Mouse (Mus musculus) stomach, embryonic 16.5 days (tissue): ENCODE results near the gene Gm30302. TPM values are rescaled to one million over a fixed set of nuclear protein-coding genes. Genes with fewer than 3 reads are reported as not detected.

Source experiments
- ATAC-seq: fragments of 200-750 bp; cut with Nextera tagmentation; 2 replicates; pipeline ENCODE4 v1.8.0; 2017; ENCODE audit warnings: moderate number of reproducible peaks, moderate TSS enrichment; ENCODE audit not compliant: insufficient read depth, low FRiP score
- H3K27ac ChIP-seq: fragments of 300-500 bp; sonication (generic); 2 replicates; pipeline ENCODE4 v1.5.1; 2014; ENCODE audit warnings: low read length
- H3K27me3 ChIP-seq: fragments of 300-500 bp; sonication (generic); 2 replicates; pipeline ENCODE4 v1.6.1; 2014; ENCODE audit warnings: low read length, control low read depth, mixed read lengths; ENCODE audit not compliant: control insufficient read depth, insufficient read depth
- H3K36me3 ChIP-seq: fragments of 300-500 bp; sonication (generic); 2 replicates; pipeline ENCODE4 v1.6.1; 2014; ENCODE audit warnings: low read length; ENCODE audit not compliant: control insufficient read depth, insufficient read depth
- H3K4me1 ChIP-seq: fragments of 300-500 bp; sonication (generic); 2 replicates; pipeline ENCODE4 v1.6.1; 2014; ENCODE audit warnings: low read length, control low read depth, mixed read lengths; ENCODE audit not compliant: control insufficient read depth, insufficient read depth
- H3K4me2 ChIP-seq: fragments of 300-500 bp; sonication (generic); 2 replicates; pipeline ENCODE4 v1.6.1; 2014; ENCODE audit warnings: low read depth, low read length, mixed read lengths
- H3K4me3 ChIP-seq: fragments of 300-500 bp; sonication (generic); replicated peaks from 2 replicates; pipeline ENCODE4 v1.5.1; 2014; ENCODE audit warnings: mild to moderate bottlenecking, low read length
- H3K9ac ChIP-seq: fragments of 300-500 bp; sonication (generic); 2 replicates; pipeline ENCODE4 v1.6.1; 2014; ENCODE audit warnings: low read length
- H3K9me3 ChIP-seq: fragments of 300-500 bp; sonication (generic); replicated peaks from 2 replicates; pipeline ENCODE4 v1.6.1; 2016; ENCODE audit warnings: low read length, control low read depth; ENCODE audit not compliant: control insufficient read depth
- WGBS: fragments of 180-500 bp; shearing (Covaris S2); extraction: QIAGEN DNeasy Blood & Tissue Kit; methylation state at CpG from one replicate; pipeline ENCODE4 v1.1.7; 2014; 5-methylcytosine and 5-hydroxymethylcytosine counted together
- polyA plus RNA-seq: library from polyadenylated mRNA; unstranded; fragments of >200 nt; fragmentation: Nextera tagmentation; extraction: Ambion mirVana; gene quantifications from 2 replicates; pipeline ENCODE4 v1.2.1, GENCODE M21; 2015

Gm30302 gene
- polyA plus RNA-seq, result not detected in 2 replicates

DNA sequence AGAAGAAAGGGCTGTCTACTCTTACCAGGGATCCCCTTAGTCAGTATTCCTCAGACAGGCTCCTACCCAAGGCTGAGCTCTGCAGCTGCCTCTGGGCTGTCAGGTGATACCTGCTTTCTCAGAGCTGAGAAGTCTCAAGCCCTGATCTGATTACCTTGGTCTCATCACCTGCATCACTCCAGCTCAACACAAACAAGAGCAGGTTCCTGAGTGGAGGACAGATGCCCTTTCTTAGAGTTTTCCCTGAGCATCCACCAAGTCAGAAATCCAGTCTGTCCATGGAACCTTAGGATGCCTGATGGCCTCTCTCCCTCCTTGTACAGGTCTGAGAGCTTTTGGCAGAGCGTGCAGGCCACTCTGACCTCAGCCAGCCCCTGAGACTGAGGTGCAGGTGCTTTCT is at the start of gene Gm30302:
Gm30302 (minus strand) TSS at position 101 of the 400 bp plus-strand sequence.
- H3K4me1 ChIP-seq, result no peaks in the 10 kb centered on the region

DNA sequence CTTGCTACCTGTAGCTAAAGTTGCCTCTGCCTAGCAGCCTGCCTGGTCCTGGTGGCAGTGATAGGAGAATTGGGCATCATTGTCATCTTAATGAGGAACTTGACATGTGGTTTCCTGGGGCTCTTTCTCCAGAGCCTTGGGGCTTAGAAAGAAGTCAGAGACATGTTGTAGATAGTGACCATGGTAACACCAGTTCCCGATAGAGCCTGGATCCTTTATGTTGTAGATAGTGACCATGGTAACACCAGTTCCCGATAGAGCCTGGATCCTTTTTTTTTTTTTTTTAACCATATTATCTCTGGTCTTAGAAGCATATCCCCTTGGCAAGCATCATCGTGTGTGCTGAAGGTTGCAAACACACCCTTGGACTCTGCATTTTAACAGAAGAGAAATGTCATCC is 48.0 kb upstream of the Gm30302 start:
- Histone ChIP-seq H3K4me1 (no peaks in the 10 kb centered on the region), H3K4me3 (no peak overlapping the region), H3K36me3 (no peaks in the 10 kb centered on the region), H3K4me2 (no peak overlapping the region), H3K27ac (no peak overlapping the region), H3K9me3 (no peaks in the 10 kb centered on the region), H3K27me3 (no peaks in the 10 kb centered on the region), H3K9ac (no peak overlapping the region)
- no peak for ATAC-seq
- WGBS, result 43% methylated on average over 3 of the region's 3 CpGs

More for the DNA sequence above, at the start of gene Gm30302:
- WGBS, result 69% methylated on average over 1 of the region's 1 CpGs
- Histone ChIP-seq H3K9ac (no peak within 1 kb of the TSS), H3K4me2 (no peak within 1 kb of the TSS), H3K27ac (no peak within 1 kb of the TSS), H3K4me3 (no peak within 1 kb of the TSS), H3K9me3 (no peaks in the 10 kb centered on the region), H3K27me3 (no peaks in the 10 kb centered on the region), H3K36me3 (no peaks in the 10 kb centered on the region)
- no peak for ATAC-seq

DNA sequence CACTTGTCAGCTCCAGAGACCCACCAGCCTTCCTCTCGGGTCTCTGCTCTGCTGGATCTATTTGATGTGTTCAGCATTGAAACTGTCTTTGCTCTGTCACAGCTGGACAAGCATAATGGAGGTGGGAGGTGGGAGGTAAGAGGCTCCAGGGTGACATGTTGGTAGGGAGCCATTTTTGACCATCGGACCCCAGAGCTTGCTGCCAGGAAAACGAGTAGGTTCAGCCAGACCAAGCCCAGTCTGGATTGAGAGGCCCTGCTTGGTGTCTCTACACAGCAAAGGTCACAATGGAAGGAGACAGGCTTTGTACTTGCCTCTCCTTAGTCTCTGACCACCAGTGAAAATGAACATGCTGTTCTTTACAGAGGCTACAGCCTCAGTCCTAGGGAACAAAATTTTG is 47.3 kb upstream of the Gm30302 start:
- H3K9me3 ChIP-seq, result no peaks in the 10 kb centered on the region
- no peak overlapping the region for H3K9ac ChIP-seq
- 76% methylated on average over 3 of the region's 3 CpGs for WGBS
- no peaks in the 10 kb centered on the region for H3K4me1 ChIP-seq
- no peaks in the 10 kb centered on the region for H3K27me3 ChIP-seq
- no peak for ATAC-seq
- H3K27ac ChIP-seq, result no peak overlapping the region
- H3K4me3 ChIP-seq, result no peak overlapping the region
- H3K4me2 ChIP-seq, result no peak overlapping the region
- H3K36me3 ChIP-seq, result no peaks in the 10 kb centered on the region

DNA sequence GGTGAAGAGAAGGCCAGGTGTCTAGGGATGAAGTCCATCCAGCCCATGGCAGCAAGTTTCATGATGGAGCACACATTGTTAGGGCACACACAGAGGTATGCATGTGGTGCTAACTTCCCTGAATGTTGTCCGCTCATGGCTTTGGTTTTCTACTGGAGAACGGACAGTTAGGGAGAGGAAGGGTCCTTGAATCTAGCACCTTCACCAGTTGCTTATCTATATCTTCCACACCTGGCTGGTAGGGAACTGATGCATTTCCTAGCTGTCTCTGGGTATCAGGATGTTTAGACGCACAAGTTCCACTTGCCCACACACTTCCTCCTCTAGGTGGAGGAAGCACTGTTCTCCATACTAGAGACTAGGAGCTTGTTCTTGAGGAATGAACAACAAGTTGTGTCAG is 46.9 kb upstream of the Gm30302 start:
- H3K36me3 ChIP-seq, result no peaks in the 10 kb centered on the region
- no peak for ATAC-seq
- H3K4me3 ChIP-seq, result no peak overlapping the region
- H3K27me3 ChIP-seq, result no peaks in the 10 kb centered on the region
- H3K4me1 ChIP-seq, result no peaks in the 10 kb centered on the region
- no peak overlapping the region for H3K27ac ChIP-seq
- no peak overlapping the region for H3K9ac ChIP-seq
- no peaks in the 10 kb centered on the region for H3K9me3 ChIP-seq
- no peak overlapping the region for H3K4me2 ChIP-seq
- WGBS, result 93% methylated on average over 3 of the region's 3 CpGs

DNA sequence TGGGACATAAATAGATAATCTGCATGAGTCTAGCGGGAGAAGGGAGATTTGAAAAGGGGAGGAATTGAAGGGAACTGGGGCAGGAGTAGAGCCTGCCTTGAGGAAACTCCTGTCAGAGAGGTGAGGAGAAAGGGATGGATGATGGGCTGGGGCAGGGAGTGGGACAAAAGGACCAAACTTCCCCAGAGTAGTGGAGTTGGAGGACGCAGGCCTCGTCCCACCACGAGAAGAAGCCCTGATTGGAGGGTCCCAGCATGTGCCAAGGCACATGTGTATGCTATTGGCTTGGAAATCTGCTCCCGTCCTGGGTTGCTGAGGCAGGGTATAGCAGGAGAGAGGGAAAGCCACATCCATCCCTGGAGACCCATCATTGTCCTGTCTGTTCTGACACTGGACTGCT is 45.3 kb upstream of the Gm30302 start:
- H3K27ac ChIP-seq, result no peak overlapping the region
- ATAC-seq, result no peak
- no peaks in the 10 kb centered on the region for H3K4me1 ChIP-seq

DNA sequence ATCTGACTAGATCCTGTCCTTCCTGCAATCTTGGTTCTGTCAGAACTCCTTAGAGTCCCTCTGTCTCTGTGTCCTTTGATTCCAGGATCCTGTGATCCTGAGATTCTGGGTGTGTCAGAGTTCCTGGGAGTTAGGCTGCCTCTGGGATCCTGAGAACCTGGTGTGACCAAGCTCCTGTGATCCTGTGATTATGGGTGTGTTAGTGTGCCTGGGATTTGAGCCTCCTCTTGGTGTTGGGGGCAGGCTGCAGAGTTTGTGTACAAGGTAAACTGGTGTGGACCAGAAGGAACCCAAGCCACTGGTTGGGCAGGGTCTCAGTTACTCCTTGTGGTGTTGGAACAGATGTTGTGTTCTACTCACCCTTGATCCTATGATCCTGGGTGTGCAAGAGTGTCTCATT is 42.4 kb upstream of the Gm30302 start:
- Histone ChIP-seq H3K4me2 (no peak overlapping the region), H3K27me3 (no peaks in the 10 kb centered on the region), H3K9ac (no peak overlapping the region), H3K4me1 (no peaks in the 10 kb centered on the region), H3K27ac (no peak overlapping the region), H3K9me3 (no peaks in the 10 kb centered on the region), H3K36me3 (no peaks in the 10 kb centered on the region), H3K4me3 (no peak overlapping the region)
- no peak for ATAC-seq

More for the DNA sequence above, 45.3 kb upstream of the Gm30302 start:
- H3K4me2 ChIP-seq, result no peak overlapping the region
- no peaks in the 10 kb centered on the region for H3K27me3 ChIP-seq
- no peaks in the 10 kb centered on the region for H3K36me3 ChIP-seq
- WGBS, result 86% methylated on average over 5 of the region's 5 CpGs
- no peak overlapping the region for H3K9ac ChIP-seq
- H3K9me3 ChIP-seq, result no peaks in the 10 kb centered on the region
- H3K4me3 ChIP-seq, result no peak overlapping the region

DNA sequence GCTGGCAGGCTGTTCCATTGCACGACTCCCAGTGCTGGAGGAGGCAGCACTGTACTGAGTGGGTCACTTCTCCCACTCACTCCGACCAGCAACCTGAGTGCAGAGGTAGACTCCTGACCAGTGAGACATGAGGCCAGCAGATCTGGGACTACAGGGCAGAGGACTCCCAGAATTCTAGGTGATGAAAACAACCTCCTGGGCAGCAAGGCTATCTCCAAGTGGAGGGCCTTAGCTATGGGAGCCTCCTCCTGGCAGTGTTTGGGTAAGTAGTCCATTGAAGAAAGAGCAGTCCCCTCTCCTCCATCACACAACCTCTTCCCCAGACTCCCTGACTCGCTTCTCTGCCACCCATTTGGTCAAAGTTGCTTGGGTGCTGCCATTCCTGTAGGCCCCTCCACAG is 31.6 kb upstream of the Gm30302 start:
- WGBS, result 79% methylated on average over 3 of the region's 3 CpGs
- H3K9ac ChIP-seq, result no peak overlapping the region

DNA sequence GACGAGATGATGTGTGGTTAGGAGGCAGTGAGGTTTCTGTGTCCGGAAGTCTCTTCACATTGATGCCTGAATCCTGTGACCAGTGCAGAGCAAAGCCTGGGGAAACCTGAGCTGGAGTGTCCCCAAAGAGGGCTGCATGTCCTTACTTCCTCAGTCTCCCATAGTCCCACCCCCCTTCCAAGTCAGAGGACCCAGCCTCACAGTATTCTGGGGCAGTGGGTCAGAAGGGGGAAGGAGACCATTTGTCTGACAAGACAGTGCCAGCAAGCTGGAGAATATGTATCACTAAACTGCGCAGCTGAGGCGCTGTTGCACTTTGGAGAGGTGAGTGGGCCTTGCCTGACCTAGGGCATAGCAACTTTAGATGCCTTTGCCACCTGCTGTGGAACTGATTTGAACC is 26.5 kb upstream of the Gm30302 start:
- Histone ChIP-seq H3K4me2 (no peak overlapping the region), H3K4me1 (no peaks in the 10 kb centered on the region), H3K27me3 (no peaks in the 10 kb centered on the region), H3K36me3 (no peaks in the 10 kb centered on the region), H3K9me3 (no peaks in the 10 kb centered on the region), H3K9ac (no peak overlapping the region), H3K4me3 (no peak overlapping the region), H3K27ac (no peak overlapping the region)
- WGBS, result 82% methylated on average over 4 of the region's 4 CpGs
- ATAC-seq, result no peak

More for the DNA sequence above, 31.6 kb upstream of the Gm30302 start:
- Histone ChIP-seq H3K36me3 (no peaks in the 10 kb centered on the region), H3K4me2 (no peak overlapping the region), H3K27ac (no peak overlapping the region), H3K27me3 (no peaks in the 10 kb centered on the region), H3K9me3 (no peaks in the 10 kb centered on the region), H3K4me3 (no peak overlapping the region), H3K4me1 (no peaks in the 10 kb centered on the region)
- no peak for ATAC-seq

DNA sequence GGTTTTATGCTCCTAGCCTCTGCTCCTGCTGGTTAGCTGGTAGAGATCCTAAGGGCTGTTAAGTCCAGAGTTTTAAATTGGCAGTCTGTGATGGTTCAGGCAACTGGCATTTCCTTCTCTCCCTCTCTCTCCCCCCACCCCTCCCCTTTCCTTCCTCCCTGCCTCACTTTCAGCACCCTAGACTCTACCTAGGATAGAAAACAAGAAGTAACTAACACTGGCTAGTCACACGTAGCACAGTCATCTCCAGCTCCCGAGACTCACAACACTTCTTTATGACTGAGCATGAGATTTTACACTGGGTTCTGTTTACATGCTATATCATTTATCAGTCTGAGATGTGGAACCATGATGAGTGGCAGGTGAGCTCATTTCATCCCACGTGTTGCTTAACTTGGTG is 16.2 kb upstream of the Gm30302 start:
- Histone ChIP-seq H3K27ac (no peak overlapping the region), H3K36me3 (no peaks in the 10 kb centered on the region), H3K9ac (no peak overlapping the region), H3K9me3 (no peaks in the 10 kb centered on the region), H3K4me1 (no peaks in the 10 kb centered on the region), H3K27me3 (no peaks in the 10 kb centered on the region), H3K4me3 (no peak overlapping the region), H3K4me2 (no peak overlapping the region)
- no peak for ATAC-seq
- 80% methylated on average over 3 of the region's 3 CpGs for WGBS

DNA sequence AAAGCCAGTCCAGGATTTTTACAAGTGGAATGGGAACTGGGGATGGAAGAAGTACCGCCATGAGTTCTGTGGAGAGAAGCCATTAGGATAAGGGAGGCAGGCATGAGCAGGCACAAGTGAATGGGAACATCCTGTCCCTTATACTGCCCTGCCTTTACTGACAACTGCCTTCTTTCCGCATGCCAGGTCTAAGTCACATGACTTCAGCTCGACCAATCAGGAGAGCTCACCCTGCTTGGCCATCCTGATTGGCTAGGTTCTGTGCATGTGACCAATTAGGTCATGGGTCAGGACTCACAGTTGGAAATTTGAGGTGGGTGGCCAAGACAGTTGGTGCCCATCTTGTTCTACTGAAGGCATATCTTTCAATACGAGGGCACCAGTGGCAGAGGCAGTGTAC is 15.6 kb upstream of the Gm30302 start:
- Histone ChIP-seq H3K9me3 (no peaks in the 10 kb centered on the region), H3K27ac (no peak overlapping the region), H3K9ac (no peak overlapping the region), H3K36me3 (no peaks in the 10 kb centered on the region), H3K4me3 (no peak overlapping the region), H3K4me1 (no peaks in the 10 kb centered on the region), H3K4me2 (no peak overlapping the region), H3K27me3 (no peaks in the 10 kb centered on the region)
- ATAC-seq, result no peak
- 88% methylated on average over 4 of the region's 4 CpGs for WGBS
